ENCODE assay signal across 9 mouse cellular contexts in the genomic region with DNA sequence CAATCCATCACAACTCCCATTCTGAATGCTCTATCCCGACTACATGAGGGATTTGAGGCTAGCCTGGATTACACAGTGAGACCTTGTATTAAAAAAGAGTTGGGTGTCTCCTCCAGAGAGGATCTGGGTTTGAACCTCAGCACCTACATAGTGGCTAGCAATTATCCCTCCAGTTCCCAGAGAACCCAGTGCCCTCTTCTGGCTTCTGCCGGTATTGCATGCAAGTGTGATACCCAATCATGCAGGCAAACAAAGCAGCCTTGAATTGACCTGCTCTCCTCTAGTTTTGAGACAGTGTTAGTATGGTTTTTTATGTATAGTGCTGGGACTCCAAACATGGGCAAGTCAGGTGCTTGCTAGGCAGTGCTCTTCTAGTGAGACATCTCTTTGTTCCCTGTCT. TPM values are rescaled to one million over a fixed set of nuclear protein-coding genes. Genes with fewer than 3 reads are reported as not detected.
DNase-seq lines count a peak whose midpoint lies in the region; ATAC-seq lines count a peak whose summit lies in the region.
"Had no signal": no experiment of that assay in that cellular context is flagged by ENCODE, and none has a peak within 500 bp of the region (broad histone marks: within the 10 kb centered on the region; RNA-seq: fewer than 3 reads in every experiment).

No protein-coding gene starts in this region.

- no peaks in the 10 kb centered on the region for H3K9me3 ChIP-seq in kidney, embryonic 16.5 days (ENCODE audit: low read length)
- H3K9me3 ChIP-seq in liver, embryonic 16.5 days (replicated peaks; ENCODE audit: control insufficient read depth, low read length) = no peaks in the 10 kb centered on the region

- no peak for ATAC-seq in kidney, embryonic 16.5 days (ENCODE audit: low FRiP score, low TSS enrichment)
- no peak for ATAC-seq in liver, embryonic 16.5 days (ENCODE audit: low read depth)

- no peak overlapping the region; the same call in 1 of the 2 replicates for H3K9ac ChIP-seq in kidney, embryonic 16.5 days (replicated peaks; ENCODE audit: low read length)
- H3K9ac ChIP-seq in liver, embryonic 16.5 days (ENCODE audit: low read depth, low read length) = no peak overlapping the region

- peak overlapping the region; percentile 81; the same call in 1 of the 2 replicates for H3K4me2 ChIP-seq in kidney, embryonic 16.5 days (replicated peaks; ENCODE audit: low read depth, low read length)
- peak overlapping the region; percentile 15; the same call in 1 of the 2 replicates for H3K4me2 ChIP-seq in liver, embryonic 16.5 days (ENCODE audit: low read depth, low read length)

- H3K4me3 ChIP-seq in kidney, embryonic 16.5 days (ENCODE audit: low read length) = peak overlapping the region; percentile 68; the same call in 1 of the 2 replicates
- H3K4me3 ChIP-seq in liver, embryonic 16.5 days (ENCODE audit: low read depth, low read length) = 0 out of 2 replicates have a peak overlapping the region, but pooled peaks have one; percentile 81

- DNase-seq in urinary bladder, adult 18-20 months (ENCODE audit: low spot score in 2 of 2) = peak; percentile 36 to 75
- no peak for DNase-seq in urinary bladder, adult 2 months (ENCODE audit: low spot score)
- DNase-seq in cerebellum, adult 8-10 months = peak; percentile 59
- peak; percentile 84 for DNase-seq in gastrocnemius, postnatal 10 days
- DNase-seq in retina, postnatal 1 day = peak; percentile 83
- peak; percentile 49 to 79 for DNase-seq in urinary bladder, postnatal 4 days (ENCODE audit: low spot score in 2 of 2)

- WGBS in kidney, embryonic 16.5 days = 14% methylated on average over 2 of the region's 2 CpGs
- WGBS in liver, embryonic 16.5 days (ENCODE audit: insufficient replicate concordance) = 13% methylated on average over 2 of the region's 2 CpGs

- H3K27ac ChIP-seq in kidney, embryonic 16.5 days (ENCODE audit: low read length) = no peak overlapping the region
- H3K27ac ChIP-seq in liver, embryonic 16.5 days (ENCODE audit: low read length) = no peak overlapping the region

- H3K27me3 ChIP-seq in kidney, embryonic 16.5 days (ENCODE audit: insufficient read depth, low read length) = peaks cover 3% of the 10 kb centered on the region; the same call in 1 of the 2 replicates
- H3K27me3 ChIP-seq in liver, embryonic 16.5 days (ENCODE audit: control insufficient read depth, insufficient read depth, low read depth, low read length) = peaks cover 5% of the 10 kb centered on the region

- H3K36me3 ChIP-seq in kidney, embryonic 16.5 days (ENCODE audit: insufficient read depth, low read length) = peaks cover 6% of the 10 kb centered on the region
- peaks cover 17% of the 10 kb centered on the region for H3K36me3 ChIP-seq in liver, embryonic 16.5 days (ENCODE audit: control insufficient read depth, insufficient read depth)

- H3K4me1 ChIP-seq in kidney, embryonic 16.5 days (ENCODE audit: insufficient read depth, low read length) = peaks cover 30% of the 10 kb centered on the region
- H3K4me1 ChIP-seq in liver, embryonic 16.5 days (ENCODE audit: control insufficient read depth, low read depth, low read length) = peaks cover 31% of the 10 kb centered on the region

RNA-seq across cellular contexts. Expression of gene Tcf19, which starts 2.7 kb away (rescaled TPM):
- polyA plus RNA-seq in urinary bladder, adult 2 months (2012; rRNA removed) = 9.6 and 11.5 TPM in 2 replicates
- 10 to 100 TPM; 11.6 to 13.6 TPM for total RNA-seq in gastrocnemius, postnatal 10 days (2021)
- polyA plus RNA-seq in kidney, embryonic 16.5 days (2015; fragmentation: Nextera tagmentation; extraction: Ambion mirVana) = 72.9 and 77.2 TPM in 2 replicates
- 39.5 and 40.2 TPM in 2 replicates for polyA plus RNA-seq in liver, embryonic 16.5 days (2015; fragmentation: Nextera tagmentation; extraction: Ambion mirVana)

RNA-seq across cellular contexts. Expression of gene Cchcr1, which starts 3.0 kb away (rescaled TPM):
- 15.3 and 16.2 TPM in 2 replicates for polyA plus RNA-seq in urinary bladder, adult 2 months (2012; rRNA removed)
- total RNA-seq in gastrocnemius, postnatal 10 days (2021) = 1 to 10 TPM; 5.0 to 6.8 TPM
- polyA plus RNA-seq in kidney, embryonic 16.5 days (2015; fragmentation: Nextera tagmentation; extraction: Ambion mirVana) = 17.3 and 20.5 TPM in 2 replicates
- polyA plus RNA-seq in liver, embryonic 16.5 days (2015; fragmentation: Nextera tagmentation; extraction: Ambion mirVana) = 7.5 and 8.2 TPM in 2 replicates

RNA-seq across cellular contexts. Expression of gene Pou5f1, which starts 8.1 kb away (rescaled TPM):
- not detected in 2 replicates for polyA plus RNA-seq in urinary bladder, adult 2 months (2012; rRNA removed)
- total RNA-seq in gastrocnemius, postnatal 10 days (2021) = not detected
- polyA plus RNA-seq in kidney, embryonic 16.5 days (2015; fragmentation: Nextera tagmentation; extraction: Ambion mirVana) = 0.19 TPM in 1 of 2 replicates, not detected in the other
- polyA plus RNA-seq in liver, embryonic 16.5 days (2015; fragmentation: Nextera tagmentation; extraction: Ambion mirVana) = not detected in 2 replicates

RNA-seq across cellular contexts. Expression of gene Psors1c2, which starts 19.1 kb away (rescaled TPM):
- polyA plus RNA-seq in urinary bladder, adult 2 months (2012; rRNA removed) = 0.12 and 0.15 TPM in 2 replicates
- not detected for total RNA-seq in gastrocnemius, postnatal 10 days (2021)
- 1.5 TPM in 2 replicates for polyA plus RNA-seq in kidney, embryonic 16.5 days (2015; fragmentation: Nextera tagmentation; extraction: Ambion mirVana)
- polyA plus RNA-seq in liver, embryonic 16.5 days (2015; fragmentation: Nextera tagmentation; extraction: Ambion mirVana) = 0.17 and 0.19 TPM in 2 replicates
- total RNA-seq: hematopoietic stem cell, adult 5-6 weeks had no signal

RNA-seq across cellular contexts. Expression of gene Cdsn, which starts 38.0 kb away (rescaled TPM):
- 0.56 and 1.1 TPM in 2 replicates for polyA plus RNA-seq in urinary bladder, adult 2 months (2012; rRNA removed)
- total RNA-seq in gastrocnemius, postnatal 10 days (2021) = under 1 TPM; 0.14 to 0.19 TPM
- 0.20 TPM in 1 of 2 replicates, not detected in the other for polyA plus RNA-seq in kidney, embryonic 16.5 days (2015; fragmentation: Nextera tagmentation; extraction: Ambion mirVana)
- polyA plus RNA-seq in liver, embryonic 16.5 days (2015; fragmentation: Nextera tagmentation; extraction: Ambion mirVana) = 0.02 TPM in 1 of 2 replicates, not detected in the other
- total RNA-seq: hematopoietic stem cell, adult 5-6 weeks had no signal
